Mouse (Mus musculus) left cerebral cortex, adult 2 months (tissue): ENCODE data around the gene Xylt1. TPM values are rescaled to one million over a fixed set of nuclear protein-coding genes. Genes with fewer than 3 reads are reported as not detected.

Experiments used
- DNase-seq, 2 experiments: peaks; one replicate each; pipeline ENCODE4 v3.0.0; 2021 to 2022; ENCODE audit warnings: low spot score in 2 of 2, mixed read lengths in 1 of 2; ENCODE audit errors: extremely low spot score in 1 of 2
- H3K27ac ChIP-seq: fragments of 200-600 bp; 2 replicates; pipeline ENCODE4 v1.8.1; 2022
- H3K4me3 ChIP-seq: fragments of 200-600 bp; 2 replicates; pipeline ENCODE4 v1.8.1; 2022
- CTCF ChIP-seq: fragments of 200-600 bp; IDR thresholded peaks from 2 replicates; pipeline ENCODE4 v1.8.1; 2022; ENCODE audit warnings: antibody characterized with exemption, mild to moderate bottlenecking, moderate library complexity
- intact Hi-C: fragments of 180-260 bp; cut with DNase I; formaldehyde crosslinking; loops from one replicate; pipeline ENCODE4 v1.15.1; 2025
- total RNA-seq, 2 experiments: library from RNA; stranded (reverse); gene quantifications; 2 replicates each; pipeline ENCODE4 v1.2.3; 2021

Gene Xylt1
- total RNA-seq, 2 experiments from 2014 or later: 51.7 to 60.5 TPM

DNA sequence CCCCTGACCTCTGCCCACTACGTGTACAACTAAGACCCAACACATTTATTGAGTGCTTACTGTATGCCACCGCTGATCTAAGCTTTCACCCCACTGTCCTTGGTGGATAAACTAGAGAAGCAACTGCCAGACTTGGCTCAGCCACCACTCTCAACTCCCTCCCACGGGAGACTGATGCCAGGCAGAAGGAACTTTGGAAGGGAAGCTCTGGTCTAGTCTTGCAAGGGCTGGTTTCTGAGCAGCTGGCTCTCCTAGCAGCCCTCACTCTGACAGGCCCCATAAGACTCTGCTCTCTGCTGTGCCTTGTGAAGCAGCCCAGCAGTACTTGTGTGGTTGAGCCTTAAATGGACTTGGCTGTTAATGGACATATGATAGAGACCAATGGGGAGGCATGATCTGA is 60.2 kb downstream of the Xylt1 start:
- no peak for TF ChIP-seq CTCF
- Histone ChIP-seq H3K27ac (no peak overlapping the region; the same call in 1 of the 2 replicates), H3K4me3 (no peak overlapping the region)
- DNase-seq: peak; percentile 25 to 59
- intact Hi-C loops: no loop called here

GRCm38 (mm10) chr7:117442639-117443038 is 61.9 kb downstream of the Xylt1 start:
- TF ChIP-seq CTCF: no peak
- no peak for DNase-seq
- Histone ChIP-seq H3K4me3 (no peak overlapping the region), H3K27ac (no peak overlapping the region)
- intact Hi-C loops: no loop called here

- no peak overlapping the region for H3K4me3 ChIP-seq
- no peak for TF ChIP-seq CTCF
- no peak for DNase-seq
- intact Hi-C loops: no loop called here
- H3K27ac ChIP-seq: no peak overlapping the region
Observed at GRCm38 (mm10) chr7:117443215-117443614, 62.4 kb downstream of the Xylt1 start.

GRCm38 (mm10) chr7:117445471-117445870 is 64.7 kb downstream of the Xylt1 start:
- Histone ChIP-seq H3K27ac (no peak overlapping the region), H3K4me3 (no peak overlapping the region)
- no peak for DNase-seq
- no peak for TF ChIP-seq CTCF
- intact Hi-C loops: no loop called here

DNA sequence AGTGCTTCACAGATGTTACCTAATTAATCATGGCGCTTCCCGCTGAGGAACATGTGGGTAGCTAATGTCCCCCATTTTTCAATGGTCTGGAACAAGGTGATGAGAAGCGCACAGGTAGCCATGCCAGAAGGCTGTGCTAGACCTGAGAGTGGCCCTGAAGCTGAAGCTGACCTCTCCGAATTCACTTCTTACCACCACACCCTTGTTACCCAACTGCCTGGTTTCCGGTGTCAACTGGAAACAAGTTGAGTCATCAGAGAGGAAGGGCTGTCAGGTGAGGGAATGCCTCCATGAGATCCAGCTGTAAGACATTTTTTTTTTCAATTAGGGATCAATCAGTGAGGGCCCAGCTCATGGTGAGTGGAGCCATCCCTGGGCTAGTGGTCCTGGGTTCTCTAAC is 68.8 kb downstream of the Xylt1 start:
- Histone ChIP-seq H3K27ac (no peak overlapping the region), H3K4me3 (no peak overlapping the region)
- TF ChIP-seq CTCF: no peak
- DNase-seq: no peak
- intact Hi-C loops: no loop called here

DNA sequence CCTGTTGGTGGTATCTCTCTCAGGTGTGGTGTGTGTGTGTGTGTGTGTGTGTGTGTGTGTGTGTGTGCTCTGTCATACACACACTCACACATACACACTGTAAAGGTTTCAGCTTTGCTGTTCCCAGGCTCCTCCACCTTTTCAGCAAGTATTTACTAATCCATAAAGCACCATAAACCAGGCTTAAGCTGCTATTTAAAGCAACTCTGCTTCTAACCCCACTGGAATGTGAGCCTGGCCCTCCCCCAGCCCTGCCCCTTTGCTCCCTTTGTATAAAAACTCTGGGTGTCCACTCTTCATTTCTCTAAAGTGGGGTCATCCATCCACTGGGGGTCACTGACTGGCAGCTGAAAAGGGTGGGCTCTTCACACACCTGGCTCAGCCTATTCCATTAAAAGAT is 70.4 kb downstream of the Xylt1 start:
- Histone ChIP-seq H3K4me3 (no peak overlapping the region), H3K27ac (no peak overlapping the region)
- no peak for TF ChIP-seq CTCF
- intact Hi-C loops: no loop called here
- no peak for DNase-seq

GRCm38 (mm10) chr7:117452269-117452668 is 71.5 kb downstream of the Xylt1 start:
- Histone ChIP-seq H3K4me3 (no peak overlapping the region), H3K27ac (no peak overlapping the region)
- no peak for TF ChIP-seq CTCF
- intact Hi-C loops: no loop called here
- no peak for DNase-seq

- Histone ChIP-seq H3K27ac (no peak overlapping the region), H3K4me3 (no peak overlapping the region)
- TF ChIP-seq CTCF: no peak
- intact Hi-C loops: no loop called here
- DNase-seq: no peak
Observed at GRCm38 (mm10) chr7:117454789-117455548, 74.2 kb downstream of the Xylt1 start.

DNA sequence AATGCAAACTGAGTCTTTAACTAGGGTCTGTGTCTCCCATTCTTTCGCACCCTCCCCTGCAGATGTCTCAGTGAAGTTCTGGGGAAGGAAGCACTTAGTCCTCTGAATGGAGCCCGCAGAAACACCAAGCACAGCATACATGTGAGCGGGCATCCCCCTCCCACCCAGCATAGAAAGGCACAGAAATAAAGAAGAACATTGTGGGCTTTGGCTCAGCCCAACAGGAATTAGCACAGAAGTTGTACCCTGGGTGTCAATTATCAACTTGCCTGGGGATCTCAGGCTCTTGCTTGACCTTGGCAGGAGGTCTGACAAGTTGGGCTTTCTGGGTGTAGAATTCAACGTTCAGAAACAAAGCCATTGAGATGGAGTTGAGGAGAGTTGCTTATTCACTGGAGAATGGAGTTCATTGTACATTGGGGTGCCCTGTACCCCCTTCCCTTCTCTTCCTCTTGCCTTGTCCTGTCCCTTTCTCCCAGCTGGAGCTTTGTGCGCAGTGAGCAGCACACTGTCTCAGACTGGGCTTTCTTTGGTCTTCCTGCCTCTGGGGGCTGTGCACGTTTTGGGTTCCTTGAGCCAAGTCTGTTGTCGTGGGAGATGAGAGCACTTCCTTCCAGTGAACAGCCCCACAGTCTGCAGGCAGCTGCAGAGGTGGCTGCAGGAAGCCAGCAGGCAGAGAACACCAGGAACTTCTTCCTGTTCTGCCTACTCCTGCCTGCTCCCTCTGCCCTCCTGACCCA is 81.6 kb downstream of the Xylt1 start:
- DNase-seq: peak; percentile 23 to 40
- Histone ChIP-seq H3K4me3 (no peak overlapping the region), H3K27ac (peak overlapping the region; percentile 42; the same call in 1 of the 2 replicates)
- intact Hi-C loops: loop anchor here (1.0 kb wide), 1 partner anchor 26 kb away; no protein-coding TSS in a partner anchor
- TF ChIP-seq CTCF: no peak

GRCm38 (mm10) chr7:117464956-117465355 is 84.2 kb downstream of the Xylt1 start:
- DNase-seq: no peak
- Histone ChIP-seq H3K27ac (no peak overlapping the region), H3K4me3 (no peak overlapping the region)
- intact Hi-C loops: no loop called here
- TF ChIP-seq CTCF: no peak

- no peak for TF ChIP-seq CTCF
- DNase-seq: no peak
- intact Hi-C loops: no loop called here
- Histone ChIP-seq H3K4me3 (no peak overlapping the region), H3K27ac (no peak overlapping the region)
Observed at GRCm38 (mm10) chr7:117466006-117466780, 85.4 kb downstream of the Xylt1 start.
